Mouse (Mus musculus): ENCODE measurements around the gene Nln. TPM values are rescaled to one million over a fixed set of nuclear protein-coding genes. Genes with fewer than 3 reads are reported as not detected.

The Nln gene
- polyA plus RNA-seq, 1 experiment from 2014 or later: 24.7 TPM

DNA sequence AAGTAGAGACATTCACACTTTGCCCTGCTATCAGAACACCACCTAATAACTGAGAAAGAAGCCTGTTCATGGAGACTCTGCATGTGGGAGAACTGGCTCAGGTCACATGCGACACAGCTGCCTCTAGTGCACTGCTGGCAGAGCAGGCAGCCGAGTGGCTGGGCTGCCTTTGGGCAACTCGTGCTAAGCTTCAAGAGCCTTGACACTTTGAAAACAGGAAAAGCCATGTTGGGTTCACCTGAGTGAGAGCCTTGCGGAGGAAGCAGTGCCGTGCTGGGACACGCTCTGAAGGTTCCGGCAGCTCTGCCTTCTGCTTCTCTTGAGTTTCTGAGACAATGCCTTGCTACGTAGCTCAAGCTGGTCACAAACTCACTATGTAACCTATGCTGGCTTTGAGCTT lies 66.7 kb downstream of the Nln start:
- DNase-seq (ENCODE audit: low spot score) (no peak), ATAC-seq (replicated peaks; ENCODE audit: low FRiP score, low TSS enrichment, low read depth) (no peak)
- Histone ChIP-seq H3K9me3 (ENCODE audit: control insufficient read depth, low read length) (no peaks in the 10 kb centered on the region), H3K27ac (ENCODE audit: low read depth) (no peak overlapping the region), H3K4me3 (ENCODE audit: low read depth, low read length) (no peak overlapping the region), H3K9ac (ENCODE audit: low read length) (no peak overlapping the region), H3K4me2 (ENCODE audit: low read length) (no peak overlapping the region), H3K36me3 (ENCODE audit: control insufficient read depth, insufficient read depth, low read length) (peaks cover 5% of the 10 kb centered on the region; the same call in 1 of the 2 replicates), H3K4me1 (replicated peaks; ENCODE audit: control insufficient read depth, insufficient read depth, low read length) (peaks cover 10% of the 10 kb centered on the region; the same call in 1 of the 2 replicates), H3K27me3 (replicated peaks; ENCODE audit: control insufficient read depth, insufficient read depth, low read length) (no peaks in the 10 kb centered on the region)
- WGBS: 87% methylated on average over 8 of the region's 8 CpGs

DNA sequence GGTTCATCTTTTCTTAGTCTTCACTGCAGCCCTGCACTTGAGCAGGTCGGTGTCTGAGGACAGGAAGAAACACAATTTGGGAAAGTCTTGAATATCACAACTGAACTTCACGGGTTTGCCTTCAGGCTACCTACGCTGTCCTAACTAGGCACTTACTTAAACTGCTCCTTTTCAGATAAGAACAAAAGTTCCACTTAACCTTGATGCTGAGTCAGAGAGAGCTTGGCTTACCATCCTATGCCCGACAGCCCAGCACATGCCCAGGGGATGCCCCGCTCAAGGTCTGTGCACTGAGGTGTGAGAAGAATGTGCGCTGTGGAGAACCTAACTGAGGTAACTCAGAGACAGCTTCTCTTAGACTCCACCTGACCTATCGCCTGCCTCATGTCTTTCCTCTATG lies 67.9 kb downstream of the Nln start:
- WGBS: 94% methylated on average over 7 of the region's 7 CpGs
- peaks cover 21% of the 10 kb centered on the region for H3K4me1 ChIP-seq (replicated peaks; ENCODE audit: control insufficient read depth, insufficient read depth, low read length)
- no peak overlapping the region for H3K4me2 ChIP-seq (ENCODE audit: low read length)
- no peaks in the 10 kb centered on the region for H3K27me3 ChIP-seq (replicated peaks; ENCODE audit: control insufficient read depth, insufficient read depth, low read length)
- no peak overlapping the region for H3K27ac ChIP-seq (ENCODE audit: low read depth)
- no peak overlapping the region for H3K9ac ChIP-seq (ENCODE audit: low read length)
- no peaks in the 10 kb centered on the region for H3K9me3 ChIP-seq (ENCODE audit: control insufficient read depth, low read length)
- ATAC-seq (replicated peaks; ENCODE audit: low FRiP score, low TSS enrichment, low read depth) (no peak), DNase-seq (ENCODE audit: low spot score) (no peak)
- H3K4me3 ChIP-seq (ENCODE audit: low read depth, low read length): no peak overlapping the region
- peaks cover 5% of the 10 kb centered on the region; the same call in 1 of the 2 replicates for H3K36me3 ChIP-seq (ENCODE audit: control insufficient read depth, insufficient read depth, low read length)

DNA sequence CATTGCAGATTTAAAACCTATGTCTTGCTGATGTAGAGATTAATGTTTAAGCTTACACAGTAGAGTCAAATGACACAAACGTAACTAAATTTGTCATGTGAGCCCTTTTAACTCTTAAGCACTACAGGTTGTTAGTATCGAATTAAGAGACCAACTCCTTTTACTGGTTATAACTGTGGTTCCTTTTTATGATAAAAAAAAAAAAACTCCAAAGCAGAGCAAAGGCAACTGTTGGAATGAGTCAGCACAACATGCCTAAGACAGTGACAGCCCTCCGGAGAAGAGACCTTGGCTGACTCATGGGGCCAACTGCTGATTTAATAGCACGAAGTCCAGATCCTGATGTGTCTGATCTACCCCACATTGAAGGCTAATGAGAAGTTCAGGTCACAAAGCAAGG lies 68.5 kb downstream of the Nln start:
- WGBS: 74% methylated on average over 4 of the region's 4 CpGs
- H3K4me1 ChIP-seq (replicated peaks; ENCODE audit: control insufficient read depth, insufficient read depth, low read length): peaks cover 26% of the 10 kb centered on the region
- no peaks in the 10 kb centered on the region for H3K9me3 ChIP-seq (ENCODE audit: control insufficient read depth, low read length)
- H3K4me3 ChIP-seq (ENCODE audit: low read depth, low read length): no peak overlapping the region
- no peaks in the 10 kb centered on the region for H3K27me3 ChIP-seq (replicated peaks; ENCODE audit: control insufficient read depth, insufficient read depth, low read length)
- peaks cover 4% of the 10 kb centered on the region; the same call in 1 of the 2 replicates for H3K36me3 ChIP-seq (ENCODE audit: control insufficient read depth, insufficient read depth, low read length)
- DNase-seq (ENCODE audit: low spot score) (no peak), ATAC-seq (replicated peaks; ENCODE audit: low FRiP score, low TSS enrichment, low read depth) (no peak)
- no peak overlapping the region for H3K4me2 ChIP-seq (ENCODE audit: low read length)
- H3K9ac ChIP-seq (ENCODE audit: low read length): no peak overlapping the region
- no peak overlapping the region for H3K27ac ChIP-seq (ENCODE audit: low read depth)

DNA sequence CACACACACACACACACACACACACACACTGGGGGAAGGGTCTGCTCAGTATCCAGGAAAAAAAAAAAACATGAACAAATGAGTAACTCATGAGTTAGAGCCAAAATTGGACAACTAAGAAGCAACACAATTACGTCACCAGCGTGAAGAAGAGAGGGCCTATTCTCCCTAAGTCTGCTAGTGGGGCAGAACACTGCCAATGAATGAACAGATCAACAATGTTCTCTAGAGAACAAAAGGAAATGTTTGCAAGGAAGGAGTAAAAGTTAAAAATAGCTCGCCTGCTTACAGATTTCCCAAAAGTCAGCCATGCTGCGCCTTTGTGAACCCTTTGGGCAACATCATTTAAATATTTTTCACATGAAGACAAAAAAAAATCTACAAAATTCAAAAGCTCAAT lies 69.6 kb downstream of the Nln start:
- Histone ChIP-seq H3K36me3 (ENCODE audit: control insufficient read depth, insufficient read depth, low read length) (no peaks in the 10 kb centered on the region), H3K9me3 (ENCODE audit: control insufficient read depth, low read length) (no peaks in the 10 kb centered on the region), H3K4me1 (replicated peaks; ENCODE audit: control insufficient read depth, insufficient read depth, low read length) (peaks cover 33% of the 10 kb centered on the region), H3K27me3 (replicated peaks; ENCODE audit: control insufficient read depth, insufficient read depth, low read length) (no peaks in the 10 kb centered on the region), H3K9ac (ENCODE audit: low read length) (no peak overlapping the region), H3K4me2 (ENCODE audit: low read length) (no peak overlapping the region), H3K4me3 (ENCODE audit: low read depth, low read length) (no peak overlapping the region), H3K27ac (ENCODE audit: low read depth) (no peak overlapping the region)
- 73% methylated on average over 4 of the region's 4 CpGs for WGBS
- ATAC-seq (replicated peaks; ENCODE audit: low FRiP score, low TSS enrichment, low read depth): no peak
- DNase-seq (ENCODE audit: low spot score): no peak

DNA sequence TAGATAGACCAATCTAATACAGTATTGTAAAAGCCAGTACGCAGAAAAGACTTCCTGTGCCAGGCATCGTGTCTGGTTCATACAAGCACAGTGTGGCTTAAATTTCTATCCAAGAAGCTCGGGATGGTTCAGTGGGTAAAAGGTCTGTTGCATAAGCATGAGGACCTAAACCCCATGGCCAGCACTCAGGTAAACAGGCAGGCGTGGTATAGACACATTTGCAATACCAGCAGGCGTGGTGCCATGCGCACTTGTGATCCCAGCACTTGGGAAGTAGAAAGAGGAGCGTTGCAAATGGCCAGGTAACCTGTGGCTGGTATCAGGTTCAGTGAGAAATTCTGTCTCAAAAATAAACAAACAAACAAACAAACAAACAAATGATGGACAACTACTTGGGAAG lies 70.5 kb downstream of the Nln start:
- no peaks in the 10 kb centered on the region for H3K9me3 ChIP-seq (ENCODE audit: control insufficient read depth, low read length)
- H3K4me3 ChIP-seq (ENCODE audit: low read depth, low read length): no peak overlapping the region
- no peak overlapping the region for H3K27ac ChIP-seq (ENCODE audit: low read depth)
- no peak for DNase-seq (ENCODE audit: low spot score)
- 93% methylated on average over 7 of the region's 7 CpGs for WGBS
- H3K27me3 ChIP-seq (replicated peaks; ENCODE audit: control insufficient read depth, insufficient read depth, low read length): no peaks in the 10 kb centered on the region
- H3K4me2 ChIP-seq (ENCODE audit: low read length): no peak overlapping the region
- H3K36me3 ChIP-seq (ENCODE audit: control insufficient read depth, insufficient read depth, low read length): no peaks in the 10 kb centered on the region
- no peak for ATAC-seq (replicated peaks; ENCODE audit: low FRiP score, low TSS enrichment, low read depth)
- H3K4me1 ChIP-seq (replicated peaks; ENCODE audit: control insufficient read depth, insufficient read depth, low read length): peaks cover 41% of the 10 kb centered on the region
- H3K9ac ChIP-seq (ENCODE audit: low read length): no peak overlapping the region

DNA sequence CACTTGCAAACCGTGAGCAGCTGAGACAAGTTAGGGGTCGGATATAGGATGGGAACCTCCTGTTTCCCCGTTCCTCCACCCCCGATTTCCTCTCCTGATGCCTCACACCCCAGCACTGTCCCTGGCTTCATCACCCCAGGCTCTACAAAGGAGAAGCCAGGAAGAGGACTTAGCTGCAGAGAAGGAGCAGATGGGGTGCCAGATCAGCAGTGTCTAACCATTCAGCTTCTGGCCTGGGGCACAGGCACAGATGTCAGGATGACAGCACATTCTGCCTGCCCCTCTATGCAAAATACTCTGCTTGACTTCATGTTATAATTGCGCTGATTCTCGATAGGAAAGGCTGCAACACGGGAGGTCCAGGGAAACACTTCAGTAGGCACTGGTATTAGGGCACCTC lies 71.1 kb downstream of the Nln start:
- 51% methylated on average over 7 of the region's 7 CpGs for WGBS
- H3K4me1 ChIP-seq (replicated peaks; ENCODE audit: control insufficient read depth, insufficient read depth, low read length): peaks cover 41% of the 10 kb centered on the region
- no peak overlapping the region for H3K4me2 ChIP-seq (ENCODE audit: low read length)
- no peaks in the 10 kb centered on the region for H3K9me3 ChIP-seq (ENCODE audit: control insufficient read depth, low read length)
- H3K27ac ChIP-seq (ENCODE audit: low read depth): no peak overlapping the region
- H3K36me3 ChIP-seq (ENCODE audit: control insufficient read depth, insufficient read depth, low read length): no peaks in the 10 kb centered on the region
- DNase-seq (ENCODE audit: low spot score) (no peak), ATAC-seq (replicated peaks; ENCODE audit: low FRiP score, low TSS enrichment, low read depth) (no peak)
- H3K27me3 ChIP-seq (replicated peaks; ENCODE audit: control insufficient read depth, insufficient read depth, low read length): no peaks in the 10 kb centered on the region
- H3K4me3 ChIP-seq (ENCODE audit: low read depth, low read length): no peak overlapping the region
- no peak overlapping the region for H3K9ac ChIP-seq (ENCODE audit: low read length)

DNA sequence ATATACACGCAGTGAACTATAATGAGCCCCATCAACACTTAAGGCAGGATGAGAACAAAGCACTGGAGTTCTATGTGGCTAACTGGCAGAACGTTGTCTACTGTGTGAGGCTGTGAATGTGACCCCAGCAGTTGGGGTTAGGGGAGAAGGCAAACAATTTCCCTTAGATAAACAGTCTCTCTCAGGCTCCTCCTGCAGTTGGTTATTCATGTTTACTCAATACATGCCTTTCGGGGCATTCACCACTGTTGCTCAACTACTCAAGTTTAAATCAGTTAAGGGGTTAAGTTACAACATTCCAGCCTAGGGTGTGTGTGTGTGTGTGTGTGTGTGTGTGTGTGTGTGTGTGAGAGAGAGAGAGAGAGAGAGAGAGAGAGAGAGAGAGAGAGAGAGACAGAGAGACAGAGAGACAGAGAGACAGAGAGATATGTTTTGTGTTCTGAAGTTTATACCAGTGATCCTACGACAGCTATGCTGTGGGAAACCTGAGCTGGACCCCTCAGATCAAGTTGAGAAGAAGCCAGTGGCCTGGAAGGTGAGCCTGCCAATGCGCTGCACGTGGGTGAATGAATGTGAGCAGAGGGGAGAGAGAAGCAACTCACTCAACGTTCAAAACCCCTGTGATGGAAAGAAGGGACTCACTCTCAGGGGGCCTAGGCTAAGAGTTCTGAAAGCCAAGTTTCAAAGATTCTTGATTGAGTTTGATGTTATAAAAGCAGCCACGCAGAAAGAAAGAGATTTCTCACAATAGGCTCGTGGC lies 71.7 kb downstream of the Nln start:
- DNase-seq (ENCODE audit: low spot score) (peak; percentile 64), ATAC-seq (replicated peaks; ENCODE audit: low FRiP score, low TSS enrichment, low read depth) (peak; percentile 41; the same call in 1 of the 2 replicates)
- Histone ChIP-seq H3K9me3 (ENCODE audit: control insufficient read depth, low read length) (no peaks in the 10 kb centered on the region), H3K27me3 (replicated peaks; ENCODE audit: control insufficient read depth, insufficient read depth, low read length) (no peaks in the 10 kb centered on the region), H3K4me2 (ENCODE audit: low read length) (peak overlapping the region; percentile 31), H3K4me3 (ENCODE audit: low read depth, low read length) (no peak overlapping the region), H3K27ac (ENCODE audit: low read depth) (peak overlapping the region; percentile 78), H3K4me1 (replicated peaks; ENCODE audit: control insufficient read depth, insufficient read depth, low read length) (peaks cover 47% of the 10 kb centered on the region), H3K36me3 (ENCODE audit: control insufficient read depth, insufficient read depth, low read length) (no peaks in the 10 kb centered on the region), H3K9ac (ENCODE audit: low read length) (no peak overlapping the region)
- WGBS: 23% methylated on average over 9 of the region's 9 CpGs

DNA sequence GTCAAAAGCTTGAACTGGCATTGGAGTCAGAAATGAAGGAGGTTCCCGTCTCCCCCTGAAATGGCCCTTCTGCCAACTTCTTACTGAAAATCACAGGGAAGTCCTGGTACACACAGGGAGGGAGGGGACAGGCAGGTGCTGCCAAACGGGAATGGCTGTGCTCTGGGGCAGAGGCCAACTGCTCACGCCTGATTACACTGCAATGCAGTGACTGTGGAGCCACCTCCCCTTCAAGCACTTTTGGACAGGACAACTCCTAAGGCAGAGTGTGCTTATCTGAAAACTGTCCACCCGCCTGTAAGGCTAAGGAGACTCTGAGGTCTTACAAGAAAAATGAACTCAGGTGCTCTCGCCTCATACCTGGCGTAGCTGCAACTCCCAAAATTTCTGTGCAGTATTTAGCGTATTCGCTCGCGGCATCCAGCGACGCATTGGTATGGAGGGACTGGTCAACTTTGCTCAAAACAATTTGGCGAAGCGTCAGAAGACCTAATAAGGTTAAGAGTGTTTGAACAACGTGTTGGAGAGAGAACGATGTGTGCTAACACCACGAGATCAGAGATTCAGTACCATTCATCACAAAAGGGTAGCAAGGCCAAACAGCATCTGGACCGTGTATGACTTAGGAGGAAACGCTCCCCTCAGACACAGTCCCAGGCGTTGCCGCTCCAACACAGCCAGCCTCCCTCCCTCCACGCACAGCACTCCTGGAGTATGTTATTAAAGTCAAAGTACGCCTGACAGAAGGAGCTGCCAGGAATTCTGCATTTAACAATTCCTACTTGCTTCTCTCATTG lies 72.7 kb downstream of the Nln start:
- Histone ChIP-seq H3K9me3 (ENCODE audit: control insufficient read depth, low read length) (no peaks in the 10 kb centered on the region), H3K4me2 (ENCODE audit: low read length) (peak overlapping the region; percentile 31), H3K27ac (ENCODE audit: low read depth) (peak overlapping the region; percentile 78), H3K36me3 (ENCODE audit: control insufficient read depth, insufficient read depth, low read length) (no peaks in the 10 kb centered on the region), H3K4me1 (replicated peaks; ENCODE audit: control insufficient read depth, insufficient read depth, low read length) (peaks cover 58% of the 10 kb centered on the region), H3K9ac (ENCODE audit: low read length) (no peak overlapping the region), H3K27me3 (replicated peaks; ENCODE audit: control insufficient read depth, insufficient read depth, low read length) (no peaks in the 10 kb centered on the region), H3K4me3 (ENCODE audit: low read depth, low read length) (no peak overlapping the region)
- DNase-seq (ENCODE audit: low spot score) (peak; percentile 68), ATAC-seq (replicated peaks; ENCODE audit: low FRiP score, low TSS enrichment, low read depth) (peak; percentile 56; the same call in 1 of the 2 replicates)
- WGBS: 44% methylated on average over 23 of the region's 23 CpGs
